Mouse (Mus musculus): ENCODE measurements around the gene Adam10. TPM values are rescaled to one million over a fixed set of nuclear protein-coding genes. Genes with fewer than 3 reads are reported as not detected.

The Adam10 gene
- 53.4 and 54.9 TPM in 2 replicates for polyA plus RNA-seq (2015; fragmentation: Nextera tagmentation; extraction: Ambion mirVana)

GRCm38 (mm10) chr9:70678682-70679131 is at the start of gene Adam10:
TSS of gene Adam10 (plus strand) at chr9:70678997.
- Histone ChIP-seq H3K36me3 (ENCODE audit: control insufficient read depth, insufficient read depth, low read length) (no peaks in the 10 kb centered on the region), H3K27ac (ENCODE audit: low read length) (peak within 1 kb of the TSS; percentile 96), H3K4me2 (ENCODE audit: low read depth, low read length) (peak within 1 kb of the TSS; percentile 80), H3K9me3 (ENCODE audit: control insufficient read depth, low read length) (no peaks in the 10 kb centered on the region), H3K27me3 (replicated peaks; ENCODE audit: control insufficient read depth, insufficient read depth, low read length) (no peaks in the 10 kb centered on the region), H3K4me1 (ENCODE audit: control insufficient read depth, insufficient read depth, low read length) (no peaks in the 10 kb centered on the region; the same call in none of the 2 replicates), H3K4me3 (ENCODE audit: low read length) (peak within 1 kb of the TSS; percentile 97), H3K9ac (ENCODE audit: low read depth, low read length) (peak within 1 kb of the TSS; percentile 98)
- under 1% methylated on average over 44 of the region's 48 CpGs for WGBS
- peak; percentile 99 for ATAC-seq

- H3K9me3 ChIP-seq (ENCODE audit: control insufficient read depth, low read length) = no peaks in the 10 kb centered on the region
- no peak overlapping the region for H3K9ac ChIP-seq (ENCODE audit: low read depth, low read length)
- H3K4me3 ChIP-seq (ENCODE audit: low read length) = no peak overlapping the region
- 94% methylated on average over 2 of the region's 2 CpGs for WGBS
- no peak overlapping the region for H3K27ac ChIP-seq (ENCODE audit: low read length)
- no peak for ATAC-seq
- no peaks in the 10 kb centered on the region for H3K36me3 ChIP-seq (ENCODE audit: control insufficient read depth, insufficient read depth, low read length)
- no peak overlapping the region for H3K4me2 ChIP-seq (ENCODE audit: low read depth, low read length)
- H3K4me1 ChIP-seq (ENCODE audit: control insufficient read depth, insufficient read depth, low read length) = no peaks in the 10 kb centered on the region
- no peaks in the 10 kb centered on the region for H3K27me3 ChIP-seq (replicated peaks; ENCODE audit: control insufficient read depth, insufficient read depth, low read length)
Observed at GRCm38 (mm10) chr9:70629711-70630110, 49.1 kb upstream of the Adam10 start.

GRCm38 (mm10) chr9:70631665-70632064 is 47.1 kb upstream of the Adam10 start:
- no peak overlapping the region for H3K4me2 ChIP-seq (ENCODE audit: low read depth, low read length)
- H3K9ac ChIP-seq (ENCODE audit: low read depth, low read length) = no peak overlapping the region
- no peak overlapping the region for H3K4me3 ChIP-seq (ENCODE audit: low read length)
- H3K36me3 ChIP-seq (ENCODE audit: control insufficient read depth, insufficient read depth, low read length) = no peaks in the 10 kb centered on the region
- no peak overlapping the region for H3K27ac ChIP-seq (ENCODE audit: low read length)
- no peak for ATAC-seq
- H3K4me1 ChIP-seq (ENCODE audit: control insufficient read depth, insufficient read depth, low read length) = no peaks in the 10 kb centered on the region
- no peaks in the 10 kb centered on the region for H3K9me3 ChIP-seq (ENCODE audit: control insufficient read depth, low read length)
- 32% methylated on average over 5 of the region's 5 CpGs for WGBS
- H3K27me3 ChIP-seq (replicated peaks; ENCODE audit: control insufficient read depth, insufficient read depth, low read length) = no peaks in the 10 kb centered on the region

GRCm38 (mm10) chr9:70636748-70637147 is 42.0 kb upstream of the Adam10 start:
- H3K9ac ChIP-seq (ENCODE audit: low read depth, low read length) = no peak overlapping the region
- no peaks in the 10 kb centered on the region for H3K36me3 ChIP-seq (ENCODE audit: control insufficient read depth, insufficient read depth, low read length)
- H3K9me3 ChIP-seq (ENCODE audit: control insufficient read depth, low read length) = no peaks in the 10 kb centered on the region
- H3K27ac ChIP-seq (ENCODE audit: low read length) = no peak overlapping the region
- H3K4me3 ChIP-seq (ENCODE audit: low read length) = no peak overlapping the region
- H3K4me2 ChIP-seq (ENCODE audit: low read depth, low read length) = no peak overlapping the region
- 71% methylated on average over 2 of the region's 2 CpGs for WGBS
- no peaks in the 10 kb centered on the region for H3K27me3 ChIP-seq (replicated peaks; ENCODE audit: control insufficient read depth, insufficient read depth, low read length)
- H3K4me1 ChIP-seq (ENCODE audit: control insufficient read depth, insufficient read depth, low read length) = no peaks in the 10 kb centered on the region
- no peak for ATAC-seq

- Histone ChIP-seq H3K4me2 (ENCODE audit: low read depth, low read length) (no peak overlapping the region), H3K4me1 (ENCODE audit: control insufficient read depth, insufficient read depth, low read length) (peaks cover 10% of the 10 kb centered on the region; the same call in 1 of the 2 replicates), H3K27ac (ENCODE audit: low read length) (no peak overlapping the region), H3K4me3 (ENCODE audit: low read length) (no peak overlapping the region), H3K9me3 (ENCODE audit: control insufficient read depth, low read length) (no peaks in the 10 kb centered on the region), H3K36me3 (ENCODE audit: control insufficient read depth, insufficient read depth, low read length) (no peaks in the 10 kb centered on the region), H3K9ac (ENCODE audit: low read depth, low read length) (no peak overlapping the region), H3K27me3 (replicated peaks; ENCODE audit: control insufficient read depth, insufficient read depth, low read length) (no peaks in the 10 kb centered on the region)
- ATAC-seq = no peak
- 75% methylated on average over 2 of the region's 2 CpGs for WGBS
Observed at GRCm38 (mm10) chr9:70650260-70650659, 28.5 kb upstream of the Adam10 start.

- Histone ChIP-seq H3K4me3 (ENCODE audit: low read length) (no peak overlapping the region), H3K9me3 (ENCODE audit: control insufficient read depth, low read length) (no peaks in the 10 kb centered on the region), H3K4me2 (ENCODE audit: low read depth, low read length) (no peak overlapping the region), H3K36me3 (ENCODE audit: control insufficient read depth, insufficient read depth, low read length) (no peaks in the 10 kb centered on the region), H3K27ac (ENCODE audit: low read length) (no peak overlapping the region), H3K27me3 (replicated peaks; ENCODE audit: control insufficient read depth, insufficient read depth, low read length) (no peaks in the 10 kb centered on the region), H3K4me1 (ENCODE audit: control insufficient read depth, insufficient read depth, low read length) (peaks cover 10% of the 10 kb centered on the region; the same call in 1 of the 2 replicates), H3K9ac (ENCODE audit: low read depth, low read length) (no peak overlapping the region)
- WGBS = 92% methylated on average over 1 of the region's 1 CpGs
- no peak for ATAC-seq
Observed at GRCm38 (mm10) chr9:70650994-70651393, 27.8 kb upstream of the Adam10 start.

GRCm38 (mm10) chr9:70652221-70652620 is 26.6 kb upstream of the Adam10 start:
- WGBS = 70% methylated on average over 2 of the region's 2 CpGs
- ATAC-seq = no peak
- H3K9me3 ChIP-seq (ENCODE audit: control insufficient read depth, low read length) = no peaks in the 10 kb centered on the region
- no peak overlapping the region for H3K9ac ChIP-seq (ENCODE audit: low read depth, low read length)
- no peak overlapping the region for H3K4me2 ChIP-seq (ENCODE audit: low read depth, low read length)
- no peaks in the 10 kb centered on the region for H3K27me3 ChIP-seq (replicated peaks; ENCODE audit: control insufficient read depth, insufficient read depth, low read length)
- no peaks in the 10 kb centered on the region for H3K36me3 ChIP-seq (ENCODE audit: control insufficient read depth, insufficient read depth, low read length)
- no peak overlapping the region for H3K4me3 ChIP-seq (ENCODE audit: low read length)
- no peak overlapping the region for H3K27ac ChIP-seq (ENCODE audit: low read length)
- H3K4me1 ChIP-seq (ENCODE audit: control insufficient read depth, insufficient read depth, low read length) = peaks cover 10% of the 10 kb centered on the region; the same call in 1 of the 2 replicates

- no peak overlapping the region for H3K9ac ChIP-seq (ENCODE audit: low read depth, low read length)
- H3K27ac ChIP-seq (ENCODE audit: low read length) = no peak overlapping the region
- H3K4me2 ChIP-seq (ENCODE audit: low read depth, low read length) = 0 out of 2 replicates have a peak overlapping the region, but pooled peaks have one; percentile 16
- no peaks in the 10 kb centered on the region for H3K9me3 ChIP-seq (ENCODE audit: control insufficient read depth, low read length)
- no peaks in the 10 kb centered on the region for H3K27me3 ChIP-seq (replicated peaks; ENCODE audit: control insufficient read depth, insufficient read depth, low read length)
- H3K4me3 ChIP-seq (ENCODE audit: low read length) = no peak overlapping the region
- peaks cover 10% of the 10 kb centered on the region; the same call in 1 of the 2 replicates for H3K4me1 ChIP-seq (ENCODE audit: control insufficient read depth, insufficient read depth, low read length)
- ATAC-seq = no peak
- WGBS = 65% methylated on average over 2 of the region's 2 CpGs
- no peaks in the 10 kb centered on the region for H3K36me3 ChIP-seq (ENCODE audit: control insufficient read depth, insufficient read depth, low read length)
Observed at GRCm38 (mm10) chr9:70653875-70654274, 24.9 kb upstream of the Adam10 start.

- Histone ChIP-seq H3K4me2 (ENCODE audit: low read depth, low read length) (0 out of 2 replicates have a peak overlapping the region, but pooled peaks have one; percentile 16), H3K27me3 (replicated peaks; ENCODE audit: control insufficient read depth, insufficient read depth, low read length) (no peaks in the 10 kb centered on the region), H3K4me1 (ENCODE audit: control insufficient read depth, insufficient read depth, low read length) (peaks cover 10% of the 10 kb centered on the region; the same call in 1 of the 2 replicates), H3K9me3 (ENCODE audit: control insufficient read depth, low read length) (no peaks in the 10 kb centered on the region), H3K27ac (ENCODE audit: low read length) (no peak overlapping the region), H3K4me3 (ENCODE audit: low read length) (no peak overlapping the region), H3K9ac (ENCODE audit: low read depth, low read length) (no peak overlapping the region), H3K36me3 (ENCODE audit: control insufficient read depth, insufficient read depth, low read length) (no peaks in the 10 kb centered on the region)
- 77% methylated on average over 4 of the region's 4 CpGs for WGBS
- ATAC-seq = no peak
Observed at GRCm38 (mm10) chr9:70654496-70654895, 24.3 kb upstream of the Adam10 start.

- no peaks in the 10 kb centered on the region for H3K27me3 ChIP-seq (replicated peaks; ENCODE audit: control insufficient read depth, insufficient read depth, low read length)
- H3K9me3 ChIP-seq (ENCODE audit: control insufficient read depth, low read length) = no peaks in the 10 kb centered on the region
- H3K4me1 ChIP-seq (ENCODE audit: control insufficient read depth, insufficient read depth, low read length) = peaks cover 10% of the 10 kb centered on the region; the same call in 1 of the 2 replicates
- no peaks in the 10 kb centered on the region for H3K36me3 ChIP-seq (ENCODE audit: control insufficient read depth, insufficient read depth, low read length)
- 31% methylated on average over 2 of the region's 2 CpGs for WGBS
- no peak overlapping the region for H3K9ac ChIP-seq (ENCODE audit: low read depth, low read length)
- ATAC-seq = no peak
- peak overlapping the region; percentile 95 for H3K4me3 ChIP-seq (ENCODE audit: low read length)
- H3K27ac ChIP-seq (ENCODE audit: low read length) = no peak overlapping the region
- peak overlapping the region; percentile 72 for H3K4me2 ChIP-seq (ENCODE audit: low read depth, low read length)
Observed at GRCm38 (mm10) chr9:70655764-70656129, 23.1 kb upstream of the Adam10 start.

Measured in intestine, embryonic 16.5 days (tissue).